Mouse (Mus musculus): ENCODE data around the gene Svs5.

The Svs5 gene

DNA sequence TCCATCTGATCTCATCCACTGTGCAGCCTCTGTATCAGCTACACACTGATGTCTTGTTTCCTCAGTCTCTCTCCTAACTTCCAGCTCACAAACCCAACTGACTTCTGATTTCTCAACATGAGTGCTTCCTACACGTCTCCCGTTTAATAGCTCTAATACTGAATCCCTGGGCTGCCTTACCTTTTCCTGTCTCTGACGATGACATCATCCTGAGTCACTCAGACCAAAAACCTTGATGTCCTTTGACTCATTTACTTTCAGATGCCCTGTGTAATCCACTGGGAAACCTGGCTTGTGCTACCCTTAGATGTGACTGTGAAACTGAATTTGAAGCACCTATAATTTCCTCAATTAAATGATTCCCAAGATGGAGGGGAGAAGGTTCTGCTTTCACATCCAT, 50.4 kb downstream of the Svs5 start:
- DNase-seq = no peak
